Mouse (Mus musculus): ENCODE data around the gene Olfr78.

GRCm38 (mm10) chr7:102770921-102771320 is 11.7 kb upstream of the Olfr78 start, which contains the start of gene Olfr561:
- TF ChIP-seq HCFC1 (IDR thresholded peaks at IDR 0.05; ENCODE audit: borderline replicate concordance, insufficient read depth, low read length) (no peak), ZC3H11A (IDR thresholded peaks at IDR 0.05; ENCODE audit: borderline replicate concordance, low read depth, low read length) (no peak), CHD2 (IDR thresholded peaks at IDR 0.05; ENCODE audit: low read depth, low read length) (no peak), MAFK (IDR thresholded peaks at IDR 0.05; ENCODE audit: insufficient read depth, low read depth, low read length) (no peak), ZNF384 (IDR thresholded peaks at IDR 0.05; ENCODE audit: low read depth, low read length) (no peak)

Data from ES-E14 (cell line).